Mouse (Mus musculus) heart, postnatal 25 days (tissue): ENCODE results near the gene 1700020L24Rik. TPM values are rescaled to one million over a fixed set of nuclear protein-coding genes. Genes with fewer than 3 reads are reported as not detected.
A peak's percentile ranks its signal among the peaks of the same experiment; 100 is the strongest.

Experiments used
- DNase-seq: peaks from one replicate; pipeline ENCODE4 v3.0.0; 2022; ENCODE audit warnings: low spot score
- intact Hi-C: fragments of 180-260 bp; cut with DNase I; formaldehyde crosslinking; loops from one replicate; pipeline ENCODE4 v1.15.1; 2025
- total RNA-seq, 2 experiments: library from RNA; stranded (reverse); gene quantifications; 2 replicates each; pipeline ENCODE4 v1.2.3; 2021

The 1700020L24Rik gene
- total RNA-seq, 2 experiments from 2014 or later: not detected

GRCm38 (mm10) chr11:83465976-83466375 lies 28.5 kb downstream of the 1700020L24Rik start:
- no peak for DNase-seq
- intact Hi-C loops: loop anchor here (10.0 kb wide), 1 partner anchor 511 kb away; the partner anchor contains the start of gene Slfn5

DNA sequence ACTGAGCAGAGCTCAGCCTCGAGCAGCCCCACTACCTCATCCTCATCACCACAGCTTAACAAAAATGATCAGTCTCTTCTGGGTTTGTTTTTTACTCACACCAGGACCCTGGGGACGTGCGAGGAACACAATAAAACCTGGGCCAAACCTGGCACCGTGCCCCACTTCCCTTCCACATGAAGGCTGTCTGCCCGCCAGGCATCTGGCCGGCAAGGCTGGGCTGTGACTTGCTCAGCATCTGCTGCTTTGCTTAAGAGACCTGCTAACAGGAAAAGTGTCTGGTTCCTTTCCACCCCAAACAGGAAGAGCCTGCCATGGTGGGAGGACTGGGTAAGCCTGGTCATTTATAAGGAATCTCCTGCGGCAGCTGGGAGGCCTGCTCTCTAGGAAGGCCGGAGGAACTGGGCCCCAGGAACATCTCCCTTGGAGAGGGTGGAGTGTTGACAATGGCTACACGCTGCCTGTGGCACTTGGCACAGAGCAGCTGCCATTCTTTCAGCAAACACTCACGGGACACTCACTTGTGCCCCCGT lies 29.7 kb downstream of the 1700020L24Rik start:
- peak; percentile 78 for DNase-seq

GRCm38 (mm10) chr11:83468765-83469164 lies 31.3 kb downstream of the 1700020L24Rik start:
- DNase-seq: no peak
- intact Hi-C loops: loop anchor here (10.0 kb wide), 1 partner anchor 514 kb away; the partner anchor contains the start of gene Slfn5

More for the DNA sequence above, 29.7 kb downstream of the 1700020L24Rik start:
- intact Hi-C loops: loop anchor here (10.0 kb wide), 1 partner anchor 512 kb away; the partner anchor contains the start of gene Slfn5

GRCm38 (mm10) chr11:83471766-83472165 lies 34.3 kb downstream of the 1700020L24Rik start:
- DNase-seq: no peak
- intact Hi-C loops: loop anchor here (1.0 kb wide), 1 partner anchor 28 kb away; no protein-coding TSS in a partner anchor

DNA sequence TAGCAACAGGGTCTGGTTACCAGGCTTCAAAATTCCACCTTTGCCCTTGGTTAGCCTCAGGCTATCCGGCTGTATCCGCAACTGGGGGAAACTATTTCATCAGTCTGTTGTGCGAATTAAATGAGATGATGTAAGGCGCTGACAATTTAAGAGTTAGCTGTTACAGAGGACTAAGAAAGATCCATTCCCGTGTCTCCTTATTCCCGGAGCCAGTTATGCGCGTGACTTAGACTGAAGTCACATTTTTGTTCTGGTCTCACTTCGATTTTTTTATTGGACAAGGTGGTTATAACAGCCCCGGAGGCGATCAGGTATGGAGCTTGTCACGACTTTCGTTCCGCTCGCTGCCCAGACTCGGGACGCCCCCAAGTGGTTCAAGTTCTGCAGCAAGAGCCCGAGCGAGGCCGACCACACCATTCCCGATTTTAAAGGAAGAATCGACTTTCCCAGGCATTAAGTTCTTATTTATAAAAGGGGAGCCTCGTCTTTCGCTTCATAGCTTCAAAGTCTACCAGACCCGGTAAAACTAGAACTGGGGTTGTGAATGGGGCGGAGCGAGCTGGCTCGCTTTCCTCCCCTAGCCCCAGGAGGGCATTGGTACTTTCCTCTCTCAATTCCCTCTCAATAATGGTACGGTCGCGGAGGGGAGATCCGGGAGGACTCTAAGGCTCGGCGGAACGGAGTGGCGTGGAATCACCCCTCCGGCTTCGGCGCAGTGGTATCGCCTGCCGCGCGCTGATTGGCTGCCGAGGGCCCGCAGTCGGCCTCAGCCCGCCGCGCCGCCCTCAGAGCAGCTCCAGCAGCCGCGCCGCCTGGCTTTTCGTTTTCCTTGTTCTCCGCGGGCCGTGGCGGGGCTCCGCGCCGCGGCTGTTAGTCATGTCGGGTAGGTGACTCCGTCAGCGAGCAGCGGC lies 35.1 kb downstream of the 1700020L24Rik start, which contains the start of gene Taf15:
Gene Taf15, plus strand, starts transcription at position 763 of the 911 bp plus-strand sequence.
- peak; percentile 97 for DNase-seq
- intact Hi-C loops: loop anchor here (1.0 kb wide), 1 partner anchor 29 kb away; no protein-coding TSS in a partner anchor

- intact Hi-C loops: no loop called here
- no peak for DNase-seq
Observed at GRCm38 (mm10) chr11:83473235-83474016, 35.9 kb downstream of the 1700020L24Rik start.

Other genes starting within 250 kb of the 1700020L24Rik start
- 1 to 10 TPM; 2.3 to 4.0 TPM for gene Slfn3, start 246.3 kb upstream of the 1700020L24Rik start, total RNA-seq
- gene Slfn14, start 151.0 kb upstream of the 1700020L24Rik start, total RNA-seq: under 1 TPM; 0.08 to 0.11 TPM
- gene Ap2b1, start 138.7 kb upstream of the 1700020L24Rik start, total RNA-seq: 10 to 100 TPM; 41.2 to 48.3 TPM
- gene Pex12, start 135.1 kb upstream of the 1700020L24Rik start, total RNA-seq: 1 to 10 TPM; 5.7 to 6.5 TPM
- gene Rasl10b, start 28.5 kb upstream of the 1700020L24Rik start, total RNA-seq: 10 to 100 TPM; 49.6 to 60.1 TPM
- gene Gas2l2, start 8.2 kb upstream of the 1700020L24Rik start, total RNA-seq: not detected
- gene Mmp28, start 25.4 kb downstream of the 1700020L24Rik start, total RNA-seq: 1 to 10 TPM; 4.6 to 5.7 TPM
- 10 to 100 TPM; 33.7 to 33.8 TPM for gene Taf15, start 35.4 kb downstream of the 1700020L24Rik start, total RNA-seq
- not detected for gene Heatr9, start 84.5 kb downstream of the 1700020L24Rik start, total RNA-seq
- not detected for gene Ccl5, start 92.8 kb downstream of the 1700020L24Rik start, total RNA-seq
- 10 to 100 TPM in 1 of 2 experiments, 1 to 10 TPM in 1; 7.0 to 11.7 TPM for gene Ccl9, start 141.0 kb downstream of the 1700020L24Rik start, total RNA-seq
- 10 to 100 TPM in 1 of 2 experiments, 1 to 10 TPM in 1; 9.9 to 10.4 TPM for gene Ccl6, start 155.4 kb downstream of the 1700020L24Rik start, total RNA-seq
- not detected for gene Rpl9-ps1, start 207.9 kb downstream of the 1700020L24Rik start, total RNA-seq
- gene Ccl3, start 211.7 kb downstream of the 1700020L24Rik start, total RNA-seq: under 1 TPM in 1 of 2 experiments, not detected in 1; 0.36 TPM
- not detected for gene Ccl4, start 224.9 kb downstream of the 1700020L24Rik start, total RNA-seq